Mouse (Mus musculus): ENCODE results near the gene Mknk1. TPM values are rescaled to one million over a fixed set of nuclear protein-coding genes. Genes with fewer than 3 reads are reported as not detected.
A peak's percentile ranks its signal among the peaks of the same experiment; 100 is the strongest.

Mknk1 gene
- polyA plus RNA-seq (2015; fragmentation: Nextera tagmentation; extraction: Ambion mirVana), result 30.0 and 33.1 TPM in 2 replicates

DNA sequence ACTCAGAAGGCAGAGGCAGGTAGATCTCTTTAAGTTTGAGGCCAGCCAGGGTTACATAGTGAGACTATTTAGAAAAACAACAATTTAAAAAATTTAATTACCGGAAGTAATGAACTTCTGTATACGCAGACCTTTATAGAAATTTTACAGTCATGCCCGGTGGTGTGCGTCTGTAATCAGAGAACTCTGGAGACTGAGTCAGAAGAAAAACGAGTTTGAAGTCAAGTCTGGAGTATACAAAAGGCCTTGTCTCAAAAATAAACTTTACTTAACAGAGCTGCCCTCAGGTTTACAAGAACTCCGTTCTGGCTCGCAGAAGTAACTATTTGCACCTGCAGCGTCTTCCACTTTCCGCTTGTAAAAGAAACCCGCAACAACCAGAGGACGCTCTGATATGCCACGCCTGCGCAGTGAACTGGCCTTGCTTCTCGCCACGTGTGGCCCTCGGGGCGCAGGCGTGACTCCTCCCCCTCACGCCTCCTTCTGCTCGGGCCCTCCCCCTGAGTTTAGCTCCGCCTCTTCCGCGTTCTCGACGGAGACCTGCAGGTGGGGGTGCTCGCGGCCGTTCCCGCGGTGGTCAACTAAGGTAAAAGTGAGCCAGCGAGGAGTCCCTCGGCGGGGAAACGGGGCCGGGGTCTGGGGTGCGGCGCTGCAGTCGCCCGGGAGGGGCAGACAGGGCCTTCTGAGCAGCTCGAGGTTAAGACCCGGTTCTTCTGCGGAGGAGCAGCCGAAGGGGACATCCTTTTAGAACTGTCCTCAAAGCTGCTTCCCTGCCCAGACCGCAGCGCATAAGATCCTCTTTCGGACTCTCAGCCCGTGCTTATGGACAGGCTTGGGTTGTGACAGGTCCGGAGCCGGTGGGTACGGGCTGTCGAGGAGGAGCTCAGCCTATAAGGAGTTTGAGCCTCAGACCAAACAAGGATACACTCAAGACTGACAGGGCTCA lies at the start of gene Mknk1:
Mknk1 (plus strand) TSS at position 503 of the 946 bp plus-strand sequence.
- H3K27me3 ChIP-seq, result no peaks in the 10 kb centered on the region
- H3K9ac ChIP-seq, result peak within 1 kb of the TSS; percentile 91
- peak within 1 kb of the TSS; percentile 83 for H3K27ac ChIP-seq (replicated peaks)
- peaks cover 59% of the 10 kb centered on the region for H3K4me1 ChIP-seq (replicated peaks)
- WGBS (ENCODE audit: insufficient replicate concordance), result under 1% methylated on average over 51 of the region's 51 CpGs
- peaks cover 45% of the 10 kb centered on the region for H3K36me3 ChIP-seq (replicated peaks)
- peak; percentile 94 for ATAC-seq (ENCODE audit: insufficient read depth)
- H3K4me2 ChIP-seq, result peak within 1 kb of the TSS; percentile 81
- H3K4me3 ChIP-seq (replicated peaks), result peak within 1 kb of the TSS; percentile 85
- H3K9me3 ChIP-seq (replicated peaks), result no peaks in the 10 kb centered on the region

DNA sequence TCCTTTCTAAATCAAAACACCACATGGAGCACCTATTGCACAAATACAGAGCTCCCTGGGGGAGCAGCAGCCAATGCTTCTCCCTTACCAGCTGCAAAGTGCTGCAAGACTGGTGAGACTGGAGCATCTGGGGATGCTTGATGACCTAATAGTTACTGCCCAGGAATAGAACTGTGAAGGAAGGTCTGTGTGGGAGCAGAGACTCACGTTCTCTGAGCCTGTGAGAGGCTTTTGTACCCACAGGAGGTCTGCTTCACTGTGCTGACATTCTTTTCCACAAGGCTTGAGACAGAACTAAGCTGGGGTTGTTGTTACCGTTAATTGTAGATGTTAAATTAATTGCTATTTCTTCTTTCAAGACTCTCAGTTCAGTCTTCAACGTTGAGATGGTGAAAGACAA lies 48.1 kb upstream of the Mknk1 start:
- H3K36me3 ChIP-seq (replicated peaks), result peaks cover 49% of the 10 kb centered on the region
- H3K9ac ChIP-seq, result no peak overlapping the region
- no peaks in the 10 kb centered on the region for H3K9me3 ChIP-seq (replicated peaks)
- H3K4me2 ChIP-seq, result no peak overlapping the region
- H3K4me1 ChIP-seq (replicated peaks), result peaks cover 4% of the 10 kb centered on the region; the same call in 1 of the 2 replicates
- H3K4me3 ChIP-seq (replicated peaks), result no peak overlapping the region
- WGBS (ENCODE audit: insufficient replicate concordance), result 78% methylated on average over 3 of the region's 3 CpGs
- H3K27me3 ChIP-seq, result no peaks in the 10 kb centered on the region
- no peak for ATAC-seq (ENCODE audit: insufficient read depth)
- H3K27ac ChIP-seq (replicated peaks), result no peak overlapping the region

DNA sequence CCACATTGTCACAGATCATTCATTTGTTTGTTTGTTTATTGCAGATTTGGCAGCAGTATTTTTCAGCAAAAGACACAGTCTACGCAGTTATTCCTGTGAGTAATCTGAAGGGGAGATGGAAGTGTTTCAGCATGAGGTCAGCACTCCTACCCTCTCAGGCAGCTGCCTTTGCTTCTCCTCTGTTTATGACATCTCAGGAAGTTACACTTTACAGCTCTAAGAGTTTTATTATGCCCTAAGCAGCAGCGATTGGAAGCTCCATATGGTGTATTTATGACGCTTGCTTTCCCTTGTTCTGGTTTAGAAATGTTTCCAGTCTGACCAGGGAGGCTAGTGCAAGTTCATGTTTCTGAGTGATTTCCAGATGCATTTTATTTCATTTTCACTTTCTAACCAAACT lies 43.6 kb upstream of the Mknk1 start:
- H3K27me3 ChIP-seq, result no peaks in the 10 kb centered on the region
- H3K27ac ChIP-seq (replicated peaks), result no peak overlapping the region
- no peaks in the 10 kb centered on the region for H3K4me1 ChIP-seq (replicated peaks)
- H3K4me3 ChIP-seq (replicated peaks), result no peak overlapping the region
- no peak overlapping the region for H3K4me2 ChIP-seq
- ATAC-seq (ENCODE audit: insufficient read depth), result no peak
- no peaks in the 10 kb centered on the region for H3K9me3 ChIP-seq (replicated peaks)
- whole genome bisulfite sequencing (ENCODE audit: insufficient replicate concordance), result 72% methylated on average over 3 of the region's 3 CpGs
- H3K36me3 ChIP-seq (replicated peaks), result peaks cover 59% of the 10 kb centered on the region
- no peak overlapping the region for H3K9ac ChIP-seq

DNA sequence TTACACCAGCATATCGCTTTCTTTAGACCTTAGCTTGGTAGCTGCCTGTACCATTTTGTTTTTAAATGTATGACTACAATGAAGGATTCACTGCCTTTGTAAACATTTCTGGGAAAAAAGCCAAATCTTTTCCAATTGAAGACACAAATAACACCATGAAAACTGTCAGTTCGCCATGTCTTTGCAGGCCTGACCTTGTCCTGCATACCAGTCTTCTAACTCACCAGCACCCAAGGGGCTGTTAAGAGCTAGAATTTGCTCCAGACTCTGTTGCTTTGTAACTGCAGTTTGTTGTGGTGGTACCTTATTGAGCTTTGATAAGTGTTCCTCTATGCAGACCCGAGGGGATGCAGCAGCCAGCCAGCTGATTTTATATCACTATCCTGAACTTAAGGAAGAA lies 39.0 kb upstream of the Mknk1 start:
- Histone ChIP-seq H3K9ac (no peak overlapping the region), H3K27ac (replicated peaks) (no peak overlapping the region), H3K36me3 (replicated peaks) (peaks cover 46% of the 10 kb centered on the region), H3K4me1 (replicated peaks) (no peaks in the 10 kb centered on the region), H3K27me3 (no peaks in the 10 kb centered on the region), H3K4me3 (replicated peaks) (no peak overlapping the region), H3K4me2 (no peak overlapping the region), H3K9me3 (replicated peaks) (no peaks in the 10 kb centered on the region)
- WGBS (ENCODE audit: insufficient replicate concordance), result 73% methylated on average over 3 of the region's 3 CpGs
- no peak for ATAC-seq (ENCODE audit: insufficient read depth)

DNA sequence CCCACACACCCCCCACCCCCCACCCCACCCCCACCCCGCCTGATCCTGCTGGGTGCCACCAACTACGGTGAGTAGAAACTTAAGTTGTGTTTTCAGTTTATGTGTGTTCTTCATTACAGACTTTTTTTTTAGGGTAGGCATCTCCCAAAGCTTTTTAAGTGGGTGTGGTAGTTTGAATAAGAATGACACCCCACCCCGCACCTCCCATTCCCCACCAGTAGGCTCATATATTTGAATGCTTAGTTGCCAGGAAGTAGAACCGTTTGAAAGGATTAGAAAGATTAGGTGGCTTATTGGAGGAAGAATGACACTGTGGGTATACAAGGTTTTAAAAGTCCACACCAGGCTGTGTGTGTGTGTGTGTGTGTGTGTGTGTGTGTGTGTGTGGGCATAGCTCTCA lies 26.7 kb upstream of the Mknk1 start:
- Histone ChIP-seq H3K9me3 (replicated peaks) (no peaks in the 10 kb centered on the region), H3K36me3 (replicated peaks) (peaks cover 16% of the 10 kb centered on the region), H3K9ac (no peak overlapping the region), H3K4me2 (no peak overlapping the region), H3K27ac (replicated peaks) (no peak overlapping the region), H3K4me1 (replicated peaks) (no peaks in the 10 kb centered on the region), H3K4me3 (replicated peaks) (no peak overlapping the region), H3K27me3 (no peaks in the 10 kb centered on the region)
- ATAC-seq (ENCODE audit: insufficient read depth), result no peak
- 78% methylated on average over 4 of the region's 4 CpGs for WGBS (ENCODE audit: insufficient replicate concordance)

DNA sequence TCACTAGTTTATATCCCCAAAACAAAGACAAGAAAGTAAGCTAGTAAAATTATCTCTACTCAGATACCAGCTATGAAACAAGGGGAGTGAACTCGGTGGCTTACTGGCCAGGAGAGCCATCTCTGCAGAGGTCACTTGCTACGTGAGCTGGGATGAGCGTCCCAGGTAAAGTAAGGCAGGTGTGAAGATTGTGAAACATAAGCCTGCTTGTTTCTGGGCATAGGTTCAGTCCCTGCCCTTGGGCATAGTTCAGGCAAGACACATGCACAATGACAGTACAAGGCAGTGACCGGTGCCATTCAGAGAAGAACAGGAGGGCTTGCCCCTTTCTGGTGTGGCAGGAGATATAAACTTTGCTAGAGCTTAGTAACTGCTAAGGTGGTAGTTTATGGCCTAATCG lies 23.4 kb upstream of the Mknk1 start:
- no peak overlapping the region for H3K4me2 ChIP-seq
- ATAC-seq (ENCODE audit: insufficient read depth), result no peak
- 72% methylated on average over 5 of the region's 5 CpGs for WGBS (ENCODE audit: insufficient replicate concordance)
- no peaks in the 10 kb centered on the region for H3K9me3 ChIP-seq (replicated peaks)
- H3K36me3 ChIP-seq (replicated peaks), result peaks cover 12% of the 10 kb centered on the region
- no peak overlapping the region for H3K27ac ChIP-seq (replicated peaks)
- H3K4me1 ChIP-seq (replicated peaks), result no peaks in the 10 kb centered on the region
- H3K4me3 ChIP-seq (replicated peaks), result no peak overlapping the region
- no peak overlapping the region for H3K9ac ChIP-seq
- H3K27me3 ChIP-seq, result no peaks in the 10 kb centered on the region

DNA sequence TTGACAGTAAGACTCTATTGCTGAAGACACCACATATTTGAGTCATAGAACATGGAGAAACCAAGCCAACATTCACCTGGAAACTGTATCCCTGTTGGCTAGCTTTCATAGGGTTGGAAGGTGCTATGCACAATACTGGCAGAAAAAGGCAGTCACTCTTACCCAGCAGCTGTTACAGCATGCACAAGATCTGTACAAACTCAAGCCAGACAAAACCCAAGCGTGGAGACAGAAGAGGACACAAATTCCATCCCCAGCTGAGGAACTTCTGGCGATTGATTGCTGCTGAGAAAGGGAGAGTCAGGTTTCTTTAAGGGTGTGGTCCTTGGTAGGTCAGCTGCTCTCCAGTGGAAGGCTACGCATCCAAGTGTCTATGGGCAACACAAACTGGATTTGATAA lies 18.8 kb upstream of the Mknk1 start:
- Histone ChIP-seq H3K4me1 (replicated peaks) (peaks cover 32% of the 10 kb centered on the region), H3K27me3 (no peaks in the 10 kb centered on the region), H3K27ac (replicated peaks) (no peak overlapping the region), H3K4me2 (no peak overlapping the region), H3K4me3 (replicated peaks) (no peak overlapping the region), H3K9ac (no peak overlapping the region), H3K36me3 (replicated peaks) (no peaks in the 10 kb centered on the region), H3K9me3 (replicated peaks) (no peaks in the 10 kb centered on the region)
- no peak for ATAC-seq (ENCODE audit: insufficient read depth)
- 48% methylated on average over 3 of the region's 3 CpGs for WGBS (ENCODE audit: insufficient replicate concordance)

DNA sequence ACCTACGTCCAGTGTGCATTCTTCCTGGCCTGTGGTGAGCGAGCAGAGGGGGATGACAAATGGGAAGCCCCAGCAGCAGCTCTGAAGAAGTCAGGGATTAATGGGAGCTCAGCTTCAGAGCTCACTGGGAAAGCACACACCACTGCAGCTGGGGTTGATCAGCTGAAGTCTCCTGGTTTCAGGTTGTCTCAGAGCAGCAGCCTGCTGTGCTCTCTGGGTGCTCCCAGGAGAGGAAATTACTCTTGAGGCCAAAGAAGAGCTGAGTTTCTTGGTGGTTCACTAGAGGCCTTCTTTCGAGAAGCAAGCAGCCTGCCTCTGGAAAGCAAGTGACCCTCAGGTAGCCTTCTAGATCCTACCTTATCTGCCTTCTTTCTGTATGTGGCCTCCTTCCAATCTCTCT lies 18.1 kb upstream of the Mknk1 start:
- H3K36me3 ChIP-seq (replicated peaks), result no peaks in the 10 kb centered on the region
- 71% methylated on average over 3 of the region's 3 CpGs for WGBS (ENCODE audit: insufficient replicate concordance)

DNA sequence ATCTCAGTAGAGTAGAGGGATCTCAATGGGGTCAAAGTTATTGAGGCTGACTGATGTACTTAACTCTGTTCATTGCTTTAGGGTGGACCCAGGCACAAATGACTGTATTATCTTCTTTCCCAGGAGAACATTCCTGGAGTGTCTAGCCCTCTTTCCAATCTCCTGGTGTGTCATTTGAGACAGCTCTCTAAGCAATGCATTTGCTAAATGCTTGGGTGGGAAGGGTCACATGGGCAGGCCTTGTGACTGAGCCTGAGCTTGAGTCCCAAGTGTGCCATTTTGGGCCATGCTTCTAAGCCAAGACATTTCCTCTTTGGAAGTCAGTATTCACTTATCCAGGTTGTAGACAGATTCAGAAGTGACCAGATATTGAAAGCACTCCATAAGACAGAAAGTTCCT lies 17.6 kb upstream of the Mknk1 start:
- Histone ChIP-seq H3K9me3 (replicated peaks) (no peaks in the 10 kb centered on the region), H3K4me2 (no peak overlapping the region), H3K27ac (replicated peaks) (no peak overlapping the region), H3K27me3 (no peaks in the 10 kb centered on the region), H3K9ac (no peak overlapping the region), H3K4me1 (replicated peaks) (peaks cover 37% of the 10 kb centered on the region), H3K4me3 (replicated peaks) (no peak overlapping the region), H3K36me3 (replicated peaks) (no peaks in the 10 kb centered on the region)
- ATAC-seq (ENCODE audit: insufficient read depth), result no peak

More for the DNA sequence above, 18.1 kb upstream of the Mknk1 start:
- H3K9me3 ChIP-seq (replicated peaks), result no peaks in the 10 kb centered on the region
- no peak for ATAC-seq (ENCODE audit: insufficient read depth)
- H3K4me1 ChIP-seq (replicated peaks), result peaks cover 37% of the 10 kb centered on the region
- H3K4me3 ChIP-seq (replicated peaks), result no peak overlapping the region
- H3K4me2 ChIP-seq, result no peak overlapping the region
- H3K27ac ChIP-seq (replicated peaks), result no peak overlapping the region
- no peaks in the 10 kb centered on the region for H3K27me3 ChIP-seq
- no peak overlapping the region for H3K9ac ChIP-seq

DNA sequence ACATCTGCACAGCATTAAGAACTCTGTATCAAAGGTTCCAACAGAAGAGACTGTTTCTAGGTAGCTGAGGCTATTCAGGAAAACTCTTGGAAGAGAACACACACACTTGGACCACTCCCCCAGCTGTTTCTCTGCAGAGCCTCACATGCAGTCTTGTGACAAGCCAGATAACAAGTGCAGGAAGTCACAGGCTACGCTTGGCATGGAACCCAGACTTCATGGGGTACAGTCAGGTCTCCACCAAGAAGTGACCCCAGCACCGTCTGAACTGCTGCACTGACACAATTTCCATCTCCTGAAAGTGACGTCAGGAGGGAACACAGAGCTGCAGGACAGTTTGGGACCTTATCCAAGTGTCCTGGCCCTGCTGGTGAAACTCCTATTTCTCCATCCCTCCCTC lies 17.1 kb upstream of the Mknk1 start:
- ATAC-seq (ENCODE audit: insufficient read depth), result no peak
- H3K27me3 ChIP-seq, result no peaks in the 10 kb centered on the region
- H3K4me1 ChIP-seq (replicated peaks), result peaks cover 40% of the 10 kb centered on the region
- H3K36me3 ChIP-seq (replicated peaks), result no peaks in the 10 kb centered on the region
- 37% methylated on average over 3 of the region's 3 CpGs for WGBS (ENCODE audit: insufficient replicate concordance)
- H3K4me2 ChIP-seq, result no peak overlapping the region
- no peak overlapping the region for H3K9ac ChIP-seq
- H3K4me3 ChIP-seq (replicated peaks), result no peak overlapping the region
- H3K27ac ChIP-seq (replicated peaks), result no peak overlapping the region
- H3K9me3 ChIP-seq (replicated peaks), result no peaks in the 10 kb centered on the region

DNA sequence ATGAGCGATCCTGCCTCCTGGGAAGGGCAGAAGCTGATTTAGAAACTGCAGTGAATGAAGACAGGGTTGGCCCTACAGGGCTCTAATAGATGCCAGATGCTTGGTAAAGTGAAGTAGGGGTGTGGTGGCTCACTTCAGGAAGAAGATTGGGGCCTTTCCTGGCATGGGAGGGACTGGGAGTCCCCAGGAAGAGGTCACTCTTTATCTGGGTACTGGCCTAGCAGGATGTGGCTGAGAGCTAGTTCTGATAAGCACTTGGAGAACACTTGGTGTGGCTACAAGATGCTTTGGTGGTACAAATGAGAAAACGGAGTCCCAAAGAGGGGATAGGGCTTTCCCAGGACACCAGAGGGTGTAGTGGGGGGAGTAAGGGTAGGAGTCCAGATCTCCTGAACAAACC lies 14.8 kb upstream of the Mknk1 start:
- Histone ChIP-seq H3K4me2 (peak overlapping the region; percentile 29), H3K27ac (replicated peaks) (peak overlapping the region; percentile 41), H3K9me3 (replicated peaks) (no peaks in the 10 kb centered on the region), H3K4me3 (replicated peaks) (no peak overlapping the region), H3K27me3 (no peaks in the 10 kb centered on the region), H3K36me3 (replicated peaks) (no peaks in the 10 kb centered on the region), H3K9ac (no peak overlapping the region), H3K4me1 (replicated peaks) (peaks cover 57% of the 10 kb centered on the region)
- peak; percentile 21 for ATAC-seq (ENCODE audit: insufficient read depth)
- WGBS (ENCODE audit: insufficient replicate concordance), result 16% methylated on average over 2 of the region's 2 CpGs

DNA sequence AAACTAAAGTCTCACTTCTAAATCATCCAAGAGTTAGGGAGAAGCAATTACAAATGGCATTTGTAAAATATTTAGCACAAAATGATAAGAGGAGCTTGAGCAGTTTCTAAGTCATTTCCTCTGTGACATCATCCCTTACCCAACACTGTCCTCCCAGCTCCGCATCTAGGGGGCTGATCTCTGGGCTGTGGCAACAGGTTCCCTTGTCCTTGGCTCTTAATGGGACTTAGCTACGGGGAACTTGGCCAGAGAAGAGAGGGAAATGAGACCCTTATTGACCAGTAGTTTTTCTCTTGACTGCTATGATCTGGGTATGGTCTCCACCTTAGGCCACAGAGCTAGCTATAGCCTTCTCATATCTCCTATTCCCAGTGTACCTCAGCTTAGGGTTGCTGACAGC lies 13.7 kb upstream of the Mknk1 start:
- Histone ChIP-seq H3K36me3 (replicated peaks) (no peaks in the 10 kb centered on the region), H3K4me3 (replicated peaks) (no peak overlapping the region), H3K9ac (no peak overlapping the region), H3K4me1 (replicated peaks) (peaks cover 68% of the 10 kb centered on the region), H3K4me2 (no peak overlapping the region), H3K27ac (replicated peaks) (no peak overlapping the region), H3K27me3 (no peaks in the 10 kb centered on the region), H3K9me3 (replicated peaks) (no peaks in the 10 kb centered on the region)
- WGBS (ENCODE audit: insufficient replicate concordance), result 17% methylated on average over 2 of the region's 2 CpGs
- no peak for ATAC-seq (ENCODE audit: insufficient read depth)
